Mouse (Mus musculus) small intestine, adult 2 months (tissue): ENCODE measurements around the gene Tdrd3. TPM values are rescaled to one million over a fixed set of nuclear protein-coding genes. Genes with fewer than 3 reads are reported as not detected.

Experiments used
- H3K27ac ChIP-seq: fragments of 200-500 bp; 2 replicates; pipeline ENCODE4 v1.5.1; 2012; ENCODE audit warnings: low read depth, low read length, control low read depth, inconsistent platforms; ENCODE audit not compliant: insufficient read depth
- H3K27me3 ChIP-seq: fragments of 200-500 bp; 2 replicates; pipeline ENCODE4 v1.6.1; 2012; ENCODE audit warnings: mild to moderate bottlenecking, moderate library complexity, low read length, inconsistent platforms; ENCODE audit not compliant: control insufficient read depth, insufficient read depth
- H3K36me3 ChIP-seq: fragments of 200-500 bp; 2 replicates; pipeline ENCODE4 v1.6.1; 2012; ENCODE audit warnings: mild to moderate bottlenecking, low read length, control low read depth, inconsistent platforms; ENCODE audit not compliant: control insufficient read depth, insufficient read depth
- H3K4me1 ChIP-seq: fragments of 200-500 bp; 2 replicates; pipeline ENCODE4 v1.6.1; 2012; ENCODE audit warnings: low read length, inconsistent platforms, mixed read lengths; ENCODE audit not compliant: control insufficient read depth, insufficient read depth, insufficient read length
- H3K4me3 ChIP-seq: fragments of 200-500 bp; 2 replicates; pipeline ENCODE4 v1.5.1; 2012; ENCODE audit warnings: low read depth, mild to moderate bottlenecking, control low read depth, inconsistent platforms, low read length, moderate library complexity
- CTCF ChIP-seq: fragments of 200-500 bp; IDR thresholded peaks from 2 replicates; pipeline ENCODE4 v1.5.1; 2012; ENCODE audit warnings: low read depth, mild to moderate bottlenecking, control low read depth, inconsistent platforms, low read length, moderate library complexity, mixed read lengths; ENCODE audit not compliant: insufficient replicate concordance, insufficient read length; ENCODE audit errors: extremely low read depth
- POLR2A ChIP-seq: fragments of 200-500 bp; IDR thresholded peaks from 2 replicates; pipeline ENCODE4 v1.6.1; 2012; ENCODE audit warnings: low read depth, mild to moderate bottlenecking, control low read depth, inconsistent platforms, low read length, moderate library complexity
- WGBS: fragments of 180-500 bp; shearing (Covaris S2); methylation state at CpG from one replicate; pipeline ENCODE4 v1.1.7; 2018; 5-methylcytosine and 5-hydroxymethylcytosine counted together
- polyA plus RNA-seq: library from polyadenylated mRNA; depleted of rRNA; stranded (reverse); fragments of >200 nt; gene quantifications from 2 replicates; pipeline ENCODE4 v1.2.3, GENCODE M21; 2012; rRNA removed

Gene Tdrd3
- polyA plus RNA-seq = 0.44 and 0.53 TPM in 2 replicates

DNA sequence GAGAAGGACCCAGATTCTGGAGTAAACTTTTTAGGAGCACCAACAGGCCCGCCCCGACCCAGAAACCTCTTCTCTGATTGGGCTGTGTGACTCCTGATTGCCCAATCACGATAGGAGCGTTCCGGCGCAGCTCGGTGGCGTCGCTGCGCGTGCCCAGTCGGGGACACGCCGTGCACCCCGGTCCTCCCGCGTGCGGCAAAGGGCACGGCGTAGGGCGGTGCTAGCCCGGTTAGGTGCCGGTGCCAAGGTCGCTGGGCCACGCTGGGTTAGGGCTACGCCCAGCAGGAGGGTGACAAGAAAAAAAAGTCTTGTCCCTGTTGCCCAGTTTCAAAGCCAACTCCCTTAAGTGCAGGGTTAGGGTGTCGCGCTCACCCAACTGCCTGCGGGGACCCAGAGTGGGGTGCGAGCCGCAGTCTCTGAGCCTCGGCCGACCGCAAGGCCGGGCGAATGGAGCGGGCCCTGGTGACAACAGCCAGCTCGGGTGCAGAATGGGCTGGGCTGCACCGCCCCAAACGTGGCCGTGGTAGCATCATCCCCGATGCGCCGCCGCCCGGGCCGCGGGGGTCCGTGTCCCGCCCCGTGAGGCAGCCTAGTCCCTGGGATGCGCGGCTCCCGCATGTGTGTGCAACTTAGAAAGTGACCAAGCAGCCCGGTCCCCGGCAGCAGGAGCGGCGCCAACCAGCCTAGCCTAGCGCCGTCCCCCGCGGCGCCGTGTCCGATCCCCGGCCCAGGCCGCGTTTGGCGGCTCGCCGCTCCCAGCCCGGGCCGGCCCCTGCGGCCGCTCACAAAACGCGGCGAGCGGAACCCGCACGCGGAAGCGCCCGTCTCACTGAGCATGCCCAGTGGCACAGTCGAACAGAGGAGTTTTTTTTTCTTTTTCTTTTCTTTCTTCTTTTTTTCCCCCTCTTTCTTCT lies at the start of gene Tdrd3:
Gene Tdrd3, plus strand, starts transcription at position 832 of the 914 bp plus-strand sequence.
- under 1% methylated on average over 85 of the region's 85 CpGs for WGBS
- Histone ChIP-seq H3K4me1 (peaks cover 3% of the 10 kb centered on the region; the same call in 1 of the 2 replicates), H3K27ac (peak within 1 kb of the TSS; percentile 98), H3K36me3 (no peaks in the 10 kb centered on the region), H3K27me3 (no peaks in the 10 kb centered on the region), H3K4me3 (peak within 1 kb of the TSS; percentile 88)
- no peak for TF ChIP-seq CTCF
- peak; percentile 74 for TF ChIP-seq POLR2A

DNA sequence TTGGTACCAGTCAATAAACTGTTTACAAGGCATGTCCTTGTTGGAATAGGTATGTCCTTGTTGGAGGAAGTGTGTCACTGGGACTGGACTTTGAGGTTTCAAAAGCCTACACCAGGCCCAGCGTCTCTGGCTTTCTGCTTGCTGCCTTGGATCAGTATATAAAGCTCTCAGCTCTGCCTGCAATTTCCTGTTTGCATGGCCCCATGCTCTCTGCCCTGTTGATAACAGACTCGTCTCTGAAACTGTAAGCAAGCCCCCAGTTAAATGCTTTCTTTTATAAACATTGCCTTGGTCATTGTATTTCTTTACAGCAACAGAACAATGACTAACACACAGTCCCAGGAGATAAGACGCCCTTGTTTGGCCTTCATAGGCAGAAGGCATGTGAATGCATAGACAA lies 49.3 kb upstream of the Tdrd3 start:
- H3K4me3 ChIP-seq = no peak overlapping the region
- TF ChIP-seq CTCF (no peak), POLR2A (no peak)
- H3K27me3 ChIP-seq = no peaks in the 10 kb centered on the region
- no peaks in the 10 kb centered on the region for H3K4me1 ChIP-seq
- 41% methylated on average over 3 of the region's 3 CpGs for whole genome bisulfite sequencing
- no peak overlapping the region for H3K27ac ChIP-seq
- no peaks in the 10 kb centered on the region for H3K36me3 ChIP-seq

DNA sequence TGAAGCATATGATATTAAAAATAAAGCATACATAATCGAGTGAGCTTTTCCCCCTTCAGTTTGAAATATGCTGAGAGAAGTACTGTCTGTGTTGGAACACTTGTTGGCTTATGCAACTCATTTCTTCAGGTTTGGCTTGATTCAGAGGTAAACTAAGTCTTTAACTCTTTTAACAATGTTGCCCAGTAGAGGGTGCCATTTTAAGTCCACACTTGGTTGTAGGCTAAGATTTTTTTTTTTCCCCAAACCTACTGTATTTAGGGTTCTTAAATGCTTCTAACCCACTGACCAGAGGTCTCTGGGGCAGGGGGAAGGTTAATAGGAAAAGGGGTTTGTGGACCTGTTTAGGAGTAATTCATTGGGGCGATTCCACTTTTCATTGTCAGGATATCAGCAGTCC lies 33.4 kb upstream of the Tdrd3 start:
- H3K27ac ChIP-seq = no peak overlapping the region
- WGBS = 61% methylated on average over 2 of the region's 2 CpGs
- TF ChIP-seq CTCF = no peak
- TF ChIP-seq POLR2A = no peak

DNA sequence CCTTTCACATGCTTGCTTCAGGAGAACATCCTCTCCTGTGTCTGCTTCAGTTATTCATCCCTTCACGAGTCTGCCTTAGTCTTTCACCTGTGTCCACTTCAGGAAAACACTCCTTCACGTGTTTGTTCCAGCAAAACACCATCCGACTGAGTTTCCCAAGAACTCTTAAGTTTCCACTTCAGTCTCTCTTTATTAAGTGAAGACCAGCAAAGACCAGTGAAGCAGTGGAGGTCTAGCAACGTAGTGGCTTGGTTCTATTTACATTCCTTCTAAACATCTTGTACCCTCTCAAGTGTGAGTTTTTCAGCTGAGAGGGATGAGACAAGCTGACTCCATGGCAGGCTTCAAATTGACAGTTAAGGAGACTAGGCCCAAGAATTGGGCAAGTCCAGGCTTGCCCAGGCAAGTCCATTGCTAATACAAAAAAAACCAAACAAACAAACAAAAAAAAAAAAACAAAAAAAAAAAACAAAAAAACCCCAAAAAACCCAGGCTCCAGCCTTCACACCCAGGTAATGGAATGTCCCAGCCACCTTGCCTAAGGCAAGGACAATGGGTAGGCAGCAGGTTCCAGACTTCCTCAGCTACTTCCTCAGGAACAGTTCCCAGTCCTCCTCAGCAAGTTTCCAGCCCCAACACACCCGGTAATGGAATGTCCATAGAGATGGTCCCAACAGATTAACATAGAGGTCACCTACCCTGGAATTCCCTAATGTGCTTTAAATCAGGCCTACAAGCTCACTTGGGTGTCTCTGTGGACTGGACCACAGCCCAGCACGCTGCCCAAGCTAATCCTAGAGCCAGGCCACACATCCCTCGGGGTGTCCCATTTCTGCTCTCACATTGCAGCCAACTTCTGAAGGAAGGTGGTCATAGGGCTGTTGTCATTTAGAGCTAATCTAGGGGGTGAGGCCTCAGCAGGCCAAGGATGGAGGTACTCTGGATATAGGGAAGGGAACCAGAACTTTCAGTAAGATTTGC lies 31.9 kb upstream of the Tdrd3 start:
- TF ChIP-seq CTCF (no peak), POLR2A (no peak)

More for the DNA sequence above, 33.4 kb upstream of the Tdrd3 start:
- Histone ChIP-seq H3K27me3 (no peaks in the 10 kb centered on the region), H3K4me3 (no peak overlapping the region), H3K36me3 (no peaks in the 10 kb centered on the region), H3K4me1 (no peaks in the 10 kb centered on the region)

DNA sequence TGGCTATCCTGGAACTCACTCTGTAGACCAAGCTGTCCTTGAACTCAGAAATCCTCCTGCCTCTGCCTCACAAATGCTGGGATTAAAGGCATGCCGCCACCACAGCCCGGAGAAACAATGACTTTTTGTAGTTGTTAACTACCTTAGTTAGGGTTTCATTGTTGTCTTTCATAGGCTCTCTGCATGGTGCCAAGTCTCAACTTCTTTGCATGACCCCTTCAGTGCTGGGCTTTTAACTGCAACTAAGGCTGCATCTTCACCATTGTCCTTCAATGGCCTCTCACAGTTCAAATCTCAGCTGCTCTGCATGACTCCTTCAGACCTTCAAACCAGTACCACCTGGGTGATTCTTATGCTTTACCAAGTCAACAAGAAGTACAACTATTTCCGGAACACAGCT lies 23.3 kb upstream of the Tdrd3 start:
- 96% methylated on average over 3 of the region's 3 CpGs for WGBS
- H3K36me3 ChIP-seq = no peaks in the 10 kb centered on the region
- H3K4me1 ChIP-seq = no peaks in the 10 kb centered on the region
- H3K27me3 ChIP-seq = no peaks in the 10 kb centered on the region
- no peak overlapping the region for H3K4me3 ChIP-seq
- TF ChIP-seq CTCF (no peak), POLR2A (no peak)
- no peak overlapping the region for H3K27ac ChIP-seq

More for the DNA sequence above, 31.9 kb upstream of the Tdrd3 start:
- Histone ChIP-seq H3K4me1 (no peaks in the 10 kb centered on the region), H3K4me3 (no peak overlapping the region), H3K27me3 (no peaks in the 10 kb centered on the region), H3K36me3 (no peaks in the 10 kb centered on the region), H3K27ac (no peak overlapping the region)
- 77% methylated on average over 7 of the region's 7 CpGs for WGBS

DNA sequence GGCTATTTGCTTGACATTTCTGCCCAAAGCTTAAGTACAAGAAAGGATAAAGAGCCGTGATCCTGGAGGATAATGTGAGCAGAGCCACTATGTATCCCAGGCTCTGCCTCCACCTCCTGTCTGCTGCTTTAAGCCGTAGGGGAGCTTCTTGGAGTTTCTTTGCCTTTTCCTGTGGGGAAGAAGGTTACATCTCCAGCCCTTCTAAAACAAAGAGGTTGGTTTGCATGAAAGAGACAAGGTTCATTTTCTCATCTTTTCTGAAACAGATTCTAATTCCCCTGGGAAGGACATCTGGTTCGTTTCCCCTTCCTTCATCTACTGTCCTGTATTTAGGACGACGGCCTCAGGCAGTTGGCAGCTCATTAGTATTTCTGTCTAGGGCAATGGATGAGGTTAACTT lies 19.8 kb upstream of the Tdrd3 start:
- Histone ChIP-seq H3K4me1 (no peaks in the 10 kb centered on the region), H3K27me3 (no peaks in the 10 kb centered on the region), H3K27ac (no peak overlapping the region), H3K36me3 (no peaks in the 10 kb centered on the region), H3K4me3 (no peak overlapping the region)
- 79% methylated on average over 5 of the region's 5 CpGs for WGBS
- no peak for TF ChIP-seq CTCF

DNA sequence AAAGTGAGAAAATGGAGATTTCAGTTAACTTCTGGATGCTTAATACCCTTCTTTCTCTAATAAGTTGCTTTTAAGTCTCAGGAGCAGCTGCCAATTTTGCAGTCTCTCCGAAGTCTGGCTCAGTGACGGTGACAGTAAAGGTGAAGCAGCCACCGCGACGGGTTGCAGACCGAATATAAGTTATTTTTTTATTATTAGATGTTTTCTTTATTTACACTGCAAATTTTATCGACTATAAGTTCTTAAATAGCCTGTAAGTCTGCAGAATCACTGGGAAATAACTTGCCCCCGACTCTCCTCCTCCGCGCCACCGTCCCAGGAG lies 992 bp upstream of the Tdrd3 start:
- no peak; the same call in 1 of the 2 replicates for TF ChIP-seq POLR2A
- TF ChIP-seq CTCF = no peak
- Histone ChIP-seq H3K4me1 (peaks cover 3% of the 10 kb centered on the region; the same call in 1 of the 2 replicates), H3K36me3 (no peaks in the 10 kb centered on the region), H3K27ac (no peak overlapping the region), H3K4me3 (peak overlapping the region; percentile 88), H3K27me3 (no peaks in the 10 kb centered on the region)
- WGBS = under 1% methylated on average over 11 of the region's 11 CpGs
